Mouse (Mus musculus) Muller cell, postnatal 12 days (primary cell): ENCODE measurements around the gene Zfp94.
A peak's percentile ranks its signal among the peaks of the same experiment; 100 is the strongest.
"Not testable (repeated sequence)": the region's sequence is repeated elsewhere in the genome, so short reads cannot be mapped to it uniquely, and the experiment has no call there.

ENCODE experiments used
- DNase-seq: peaks from one replicate; pipeline ENCODE4 v3.0.0-alpha.2; 2015; ENCODE audit errors: inconsistent ontology term

The Zfp94 gene

GRCm38 (mm10) chr7:24278771-24279170 is 37.7 kb downstream of the Zfp94 start:
- not testable (repeated sequence) for DNase-seq

GRCm38 (mm10) chr7:24274456-24274855 is 42.0 kb downstream of the Zfp94 start:
- no peak for DNase-seq

- DNase-seq = no peak
Measured at GRCm38 (mm10) chr7:24271191-24271590, 45.3 kb downstream of the Zfp94 start.

- DNase-seq = peak; percentile 83
Measured at GRCm38 (mm10) chr7:24270288-24270672, 46.2 kb downstream of the Zfp94 start, which contains the start of gene Zfp93. TSS of gene Zfp93 (plus strand) at chr7:24270420.

GRCm38 (mm10) chr7:24269667-24270287 is 46.7 kb downstream of the Zfp94 start:
- no peak for DNase-seq

GRCm38 (mm10) chr7:24269256-24269655 is 47.2 kb downstream of the Zfp94 start:
- no peak for DNase-seq

GRCm38 (mm10) chr7:24268176-24269155 is 48.0 kb downstream of the Zfp94 start:
- DNase-seq = peak; percentile 6

GRCm38 (mm10) chr7:24260000-24260312 is 56.5 kb downstream of the Zfp94 start:
- DNase-seq = no peak

GRCm38 (mm10) chr7:24259306-24259999 is 57.0 kb downstream of the Zfp94 start:
- no peak for DNase-seq

- peak; percentile 79 for DNase-seq
Measured at GRCm38 (mm10) chr7:24254633-24255474, 61.6 kb downstream of the Zfp94 start, which contains the start of gene Zfp108. TSS of gene Zfp108 (plus strand) at chr7:24254794.

GRCm38 (mm10) chr7:24253779-24254615 is 62.5 kb downstream of the Zfp94 start:
- peak; percentile 11 for DNase-seq
